Mouse (Mus musculus) hindbrain, postnatal 0 days (tissue): Measurements from ENCODE around the gene Plekhg3. TPM values are rescaled to one million over a fixed set of nuclear protein-coding genes. Genes with fewer than 3 reads are reported as not detected.

Source experiments
- ATAC-seq: fragments of 200-750 bp; cut with Nextera tagmentation; 2 replicates; pipeline ENCODE4 v1.8.0; 2017; ENCODE audit warnings: mild to moderate bottlenecking, moderate TSS enrichment, moderate library complexity
- DNase-seq: peaks from one replicate; pipeline ENCODE4 v3.0.0-alpha.2; 2015; ENCODE audit warnings: low spot score
- H3K27ac ChIP-seq: fragments of 300-500 bp; sonication (generic); 2 replicates; pipeline ENCODE4 v1.5.1; 2014; ENCODE audit warnings: mild to moderate bottlenecking
- H3K27me3 ChIP-seq: fragments of 300-500 bp; sonication (generic); 2 replicates; pipeline ENCODE4 v1.6.1; 2014; ENCODE audit warnings: low read length, mixed read lengths; ENCODE audit not compliant: insufficient read depth
- H3K36me3 ChIP-seq: fragments of 300-500 bp; sonication (generic); 2 replicates; pipeline ENCODE4 v1.6.1; 2014; ENCODE audit warnings: low read length, mixed read lengths; ENCODE audit not compliant: insufficient read depth
- H3K4me1 ChIP-seq: fragments of 300-500 bp; sonication (generic); 2 replicates; pipeline ENCODE4 v1.6.1; 2014; ENCODE audit warnings: antibody characterized with exemption, low read length, mixed read lengths; ENCODE audit not compliant: insufficient read depth
- H3K4me2 ChIP-seq: fragments of 300-500 bp; sonication (generic); 2 replicates; pipeline ENCODE4 v1.6.1; 2014; ENCODE audit warnings: low read depth, mild to moderate bottlenecking, low read length, moderate library complexity, mixed read lengths
- H3K4me3 ChIP-seq: fragments of 300-500 bp; sonication (generic); 2 replicates; pipeline ENCODE4 v1.5.1; 2014; ENCODE audit warnings: low read length
- H3K9ac ChIP-seq: fragments of 300-500 bp; sonication (generic); replicated peaks from 2 replicates; pipeline ENCODE4 v1.6.1; 2014; ENCODE audit warnings: mild to moderate bottlenecking, low read length, moderate library complexity, mixed read lengths
- H3K9me3 ChIP-seq: fragments of 300-500 bp; sonication (generic); 2 replicates; pipeline ENCODE4 v1.6.1; 2016; ENCODE audit warnings: low read length, mixed read lengths
- CTCF ChIP-seq: IDR thresholded peaks from 2 replicates; pipeline ENCODE4 v1.5.1; 2016; ENCODE audit warnings: antibody characterized with exemption, control low read depth, low read depth
- WGBS: fragments of 180-500 bp; shearing (Covaris S2); extraction: QIAGEN DNeasy Blood & Tissue Kit; methylation state at CpG from one replicate; pipeline ENCODE4 v1.1.7; 2014; 5-methylcytosine and 5-hydroxymethylcytosine counted together
- polyA plus RNA-seq: library from polyadenylated mRNA; unstranded; fragments of >200 nt; fragmentation: Nextera tagmentation; extraction: Ambion mirVana; gene quantifications from 2 replicates; pipeline ENCODE4 v1.2.1, GENCODE M21; 2015
- total RNA-seq: library from RNA; depleted of rRNA; stranded (reverse); fragments of >200 nt; gene quantifications from 2 replicates; pipeline ENCODE4 v1.2.3, GENCODE M21; 2014

Gene Plekhg3
- total and polyA plus RNA-seq, 2 experiments from 2014 or later: 1.8 to 5.4 TPM

DNA sequence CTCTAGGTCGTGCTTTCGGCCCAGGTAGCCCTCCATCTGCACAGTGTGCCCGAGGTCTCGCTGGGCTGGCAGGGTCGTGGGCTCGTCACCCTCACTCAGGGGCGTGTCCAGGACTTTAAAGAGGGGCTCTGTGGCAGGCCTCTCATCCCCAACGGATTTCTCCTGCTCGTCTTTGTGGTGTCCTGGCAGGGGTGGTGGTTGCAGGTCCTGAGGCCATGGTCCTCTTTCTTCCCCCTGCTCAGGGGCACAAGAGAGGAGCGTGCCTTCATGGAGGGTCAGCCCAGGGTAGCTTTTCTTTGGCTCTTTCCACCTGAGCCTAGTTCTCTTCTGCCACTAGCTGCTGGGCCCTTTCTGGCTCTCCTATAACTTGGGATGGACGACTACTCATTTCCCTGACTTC is 56.7 kb downstream of the Plekhg3 start:
- ATAC-seq: no peak

DNA sequence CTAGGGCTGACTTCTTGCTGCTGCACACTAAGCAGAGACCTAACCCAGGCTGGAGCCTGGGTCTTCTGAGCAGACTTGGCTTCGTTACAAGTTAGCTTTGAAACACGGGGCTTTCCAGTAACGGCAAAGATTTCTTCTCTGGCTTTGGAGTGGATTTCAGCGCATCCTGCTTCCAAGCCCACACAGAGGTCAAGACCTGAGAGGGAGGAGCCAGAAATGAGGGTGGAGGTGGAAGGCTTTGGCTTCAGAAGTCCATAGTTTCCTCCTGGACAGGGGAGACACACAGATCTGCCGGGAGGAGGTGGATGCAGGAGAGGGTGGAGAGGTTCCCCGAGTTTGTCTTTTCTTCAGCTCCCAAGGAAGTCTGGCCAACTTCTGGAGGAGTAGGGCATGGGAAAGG is 58.8 kb downstream of the Plekhg3 start:
- ATAC-seq (no peak), DNase-seq (no peak)
- Histone ChIP-seq H3K36me3 (no peaks in the 10 kb centered on the region), H3K9ac (no peak overlapping the region), H3K4me2 (no peak overlapping the region), H3K27me3 (no peaks in the 10 kb centered on the region), H3K9me3 (no peaks in the 10 kb centered on the region), H3K4me3 (no peak overlapping the region), H3K27ac (no peak overlapping the region), H3K4me1 (peaks cover 6% of the 10 kb centered on the region; the same call in 1 of the 2 replicates)
- WGBS: 67% methylated on average over 6 of the region's 6 CpGs
- TF ChIP-seq CTCF: no peak

More for the DNA sequence above, 56.7 kb downstream of the Plekhg3 start:
- no peak for TF ChIP-seq CTCF
- Histone ChIP-seq H3K27me3 (no peaks in the 10 kb centered on the region), H3K9me3 (no peaks in the 10 kb centered on the region), H3K4me3 (no peak overlapping the region), H3K4me2 (no peak overlapping the region), H3K4me1 (peaks cover 8% of the 10 kb centered on the region), H3K36me3 (no peaks in the 10 kb centered on the region), H3K27ac (no peak overlapping the region), H3K9ac (no peak overlapping the region)
- WGBS: 75% methylated on average over 11 of the region's 11 CpGs
- no peak for DNase-seq

DNA sequence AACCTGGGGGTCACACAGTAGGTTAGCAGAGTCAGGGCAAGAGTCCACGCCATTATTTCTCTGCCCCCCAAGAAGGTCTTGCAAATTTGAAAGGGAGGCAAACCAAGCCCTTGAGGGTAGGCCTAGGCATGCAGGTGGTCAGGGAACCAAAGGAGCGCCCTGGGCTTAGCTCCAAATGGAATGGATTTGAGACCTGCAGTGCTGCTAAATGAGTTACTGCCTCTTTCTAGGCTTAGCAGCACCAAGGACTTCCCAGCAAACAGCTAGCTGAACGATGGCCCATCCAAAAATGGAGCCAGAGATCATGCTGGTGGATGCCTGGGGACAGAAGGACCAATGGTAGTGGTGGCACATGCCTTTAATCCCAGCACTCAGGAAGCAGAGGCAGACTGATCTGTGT is 60.3 kb downstream of the Plekhg3 start:
- 68% methylated on average over 3 of the region's 3 CpGs for WGBS
- H3K27me3 ChIP-seq: no peaks in the 10 kb centered on the region
- no peaks in the 10 kb centered on the region for H3K36me3 ChIP-seq
- H3K4me2 ChIP-seq: no peak overlapping the region
- no peak overlapping the region for H3K4me3 ChIP-seq
- H3K9me3 ChIP-seq: no peaks in the 10 kb centered on the region
- H3K4me1 ChIP-seq: peaks cover 6% of the 10 kb centered on the region; the same call in 1 of the 2 replicates
- H3K27ac ChIP-seq: no peak overlapping the region
- TF ChIP-seq CTCF: no peak
- no peak for ATAC-seq
- DNase-seq: no peak
- no peak overlapping the region for H3K9ac ChIP-seq

- ATAC-seq (no peak), DNase-seq (peak; percentile 79)
- Histone ChIP-seq H3K27me3 (no peaks in the 10 kb centered on the region), H3K4me1 (peaks cover 6% of the 10 kb centered on the region; the same call in 1 of the 2 replicates), H3K27ac (no peak overlapping the region), H3K36me3 (no peaks in the 10 kb centered on the region), H3K9me3 (no peaks in the 10 kb centered on the region), H3K9ac (no peak overlapping the region), H3K4me2 (no peak overlapping the region), H3K4me3 (no peak overlapping the region)
- 46% methylated on average over 1 of the region's 1 CpGs for WGBS
- TF ChIP-seq CTCF: peak; percentile 86
Measured at GRCm38 (mm10) chr12:76592213-76592612, 61.5 kb downstream of the Plekhg3 start.

GRCm38 (mm10) chr12:76593254-76593653 is 62.6 kb downstream of the Plekhg3 start:
- no peaks in the 10 kb centered on the region for H3K27me3 ChIP-seq
- H3K4me2 ChIP-seq: no peak overlapping the region
- WGBS: 76% methylated on average over 6 of the region's 6 CpGs
- H3K36me3 ChIP-seq: no peaks in the 10 kb centered on the region
- H3K27ac ChIP-seq: peak overlapping the region; percentile 23; the same call in 1 of the 2 replicates
- peaks cover 6% of the 10 kb centered on the region; the same call in 1 of the 2 replicates for H3K4me1 ChIP-seq
- ATAC-seq: no peak
- no peak for DNase-seq
- no peak for TF ChIP-seq CTCF
- H3K9ac ChIP-seq: no peak overlapping the region
- H3K4me3 ChIP-seq: no peak overlapping the region
- no peaks in the 10 kb centered on the region for H3K9me3 ChIP-seq

- DNase-seq: peak; percentile 48
- no peaks in the 10 kb centered on the region for H3K27me3 ChIP-seq
- WGBS: 8% methylated on average over 7 of the region's 7 CpGs
- H3K4me1 ChIP-seq: peaks cover 6% of the 10 kb centered on the region; the same call in 1 of the 2 replicates
- H3K27ac ChIP-seq: 0 out of 2 replicates have a peak overlapping the region, but pooled peaks have one; percentile 11
- no peak overlapping the region for H3K4me3 ChIP-seq
- H3K9me3 ChIP-seq: no peaks in the 10 kb centered on the region
- H3K4me2 ChIP-seq: no peak overlapping the region
- ATAC-seq: peak; percentile 22; the same call in 1 of the 2 replicates
- no peak for TF ChIP-seq CTCF
- no peaks in the 10 kb centered on the region for H3K36me3 ChIP-seq
- H3K9ac ChIP-seq: no peak overlapping the region
Measured at GRCm38 (mm10) chr12:76593839-76594322, 63.2 kb downstream of the Plekhg3 start.

DNA sequence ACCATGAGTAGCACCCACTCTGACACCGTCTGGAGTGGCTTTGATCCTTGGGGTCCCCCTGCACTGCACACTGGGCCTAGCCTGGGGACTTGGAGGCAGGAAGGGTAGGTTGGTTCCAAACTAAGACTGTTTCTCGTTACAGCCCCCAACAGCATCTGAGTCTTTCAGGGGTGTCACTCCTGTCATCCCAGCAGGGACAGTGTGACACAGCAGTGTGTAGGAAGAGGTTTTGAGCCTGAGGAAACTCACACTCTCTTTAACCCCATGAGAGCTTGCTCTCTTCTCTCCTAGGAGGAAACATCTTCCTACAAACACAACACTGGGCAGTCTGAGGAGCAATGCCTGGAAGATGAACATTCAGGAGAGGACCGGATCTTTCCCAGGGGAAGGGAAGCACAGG is 63.9 kb downstream of the Plekhg3 start:
- H3K27me3 ChIP-seq: no peaks in the 10 kb centered on the region
- WGBS: 49% methylated on average over 3 of the region's 3 CpGs
- H3K9me3 ChIP-seq: no peaks in the 10 kb centered on the region
- no peak overlapping the region for H3K4me2 ChIP-seq
- ATAC-seq: no peak
- no peak for DNase-seq
- no peak for TF ChIP-seq CTCF
- H3K4me3 ChIP-seq: no peak overlapping the region
- H3K27ac ChIP-seq: no peak overlapping the region
- H3K9ac ChIP-seq: no peak overlapping the region
- H3K36me3 ChIP-seq: no peaks in the 10 kb centered on the region
- H3K4me1 ChIP-seq: peaks cover 6% of the 10 kb centered on the region; the same call in 1 of the 2 replicates
